Mouse (Mus musculus) forebrain, embryonic 14.5 days (tissue): ENCODE results near the gene Foxo6. TPM values are rescaled to one million over a fixed set of nuclear protein-coding genes. Genes with fewer than 3 reads are reported as not detected.

Source experiments
- ATAC-seq: fragments of 200-750 bp; cut with Nextera tagmentation; 2 replicates; pipeline ENCODE4 v1.8.0; 2017; ENCODE audit warnings: mild to moderate bottlenecking, moderate library complexity
- DNase-seq: peaks from one replicate; pipeline ENCODE4 v3.0.0-alpha.2; 2015; ENCODE audit warnings: low spot score
- H3K27ac ChIP-seq: fragments of 300-500 bp; sonication (generic); 2 replicates; pipeline ENCODE4 v1.5.1; 2014; ENCODE audit warnings: low read depth, mild to moderate bottlenecking, control low read depth, low read length, moderate library complexity
- H3K27me3 ChIP-seq: fragments of 300-500 bp; sonication (generic); replicated peaks from 2 replicates; pipeline ENCODE4 v1.6.1; 2014; ENCODE audit warnings: low read length, control low read depth, mixed read lengths; ENCODE audit not compliant: control insufficient read depth, insufficient read depth
- H3K36me3 ChIP-seq: fragments of 300-500 bp; sonication (generic); 2 replicates; pipeline ENCODE4 v1.6.1; 2014; ENCODE audit warnings: low read length, control low read depth; ENCODE audit not compliant: control insufficient read depth, insufficient read depth
- H3K4me1 ChIP-seq: fragments of 300-500 bp; sonication (generic); 2 replicates; pipeline ENCODE4 v1.6.1; 2014; ENCODE audit warnings: antibody characterized with exemption, low read length, control low read depth; ENCODE audit not compliant: control insufficient read depth, insufficient read depth
- H3K4me2 ChIP-seq: fragments of 300-500 bp; sonication (generic); 2 replicates; pipeline ENCODE4 v1.6.1; 2014; ENCODE audit warnings: mild to moderate bottlenecking, control low read depth, low read length
- H3K4me3 ChIP-seq: fragments of 300-500 bp; sonication (generic); 2 replicates; pipeline ENCODE4 v1.5.1; 2014; ENCODE audit warnings: low read depth, low read length, control low read depth
- H3K9ac ChIP-seq: fragments of 300-500 bp; sonication (generic); 2 replicates; pipeline ENCODE4 v1.6.1; 2014; ENCODE audit warnings: mild to moderate bottlenecking, low read length, control low read depth, moderate library complexity
- H3K9me3 ChIP-seq: fragments of 300-500 bp; sonication (generic); replicated peaks from 2 replicates; pipeline ENCODE4 v1.6.1; 2016; ENCODE audit warnings: low read length, control low read depth, mixed read lengths; ENCODE audit not compliant: control insufficient read depth
- WGBS: fragments of 180-500 bp; shearing (Covaris S2); extraction: QIAGEN DNeasy Blood & Tissue Kit; methylation state at CpG from one replicate; pipeline ENCODE4 v1.1.7; 2014; 5-methylcytosine and 5-hydroxymethylcytosine counted together
- polyA plus RNA-seq: library from polyadenylated mRNA; unstranded; fragments of >200 nt; fragmentation: Nextera tagmentation; extraction: Ambion mirVana; gene quantifications from 2 replicates; pipeline ENCODE4 v1.2.1, GENCODE M21; 2014

The Foxo6 gene
- polyA plus RNA-seq, 1 experiment from 2014 or later, result 6.5 TPM

GRCm38 (mm10) chr4:120248800-120249261 is 38.3 kb downstream of the Foxo6 start:
- Histone ChIP-seq H3K4me1 (peaks cover 71% of the 10 kb centered on the region), H3K4me3 (no peak overlapping the region), H3K27ac (peak overlapping the region; percentile 96), H3K4me2 (peak overlapping the region; percentile 28; the same call in 1 of the 2 replicates), H3K9ac (peak overlapping the region; percentile 30; the same call in 1 of the 2 replicates), H3K9me3 (no peaks in the 10 kb centered on the region), H3K27me3 (no peaks in the 10 kb centered on the region), H3K36me3 (no peaks in the 10 kb centered on the region)
- peak; percentile 96 for DNase-seq
- ATAC-seq, result peak; percentile 66
- WGBS, result 0% methylated on average over 8 of the region's 8 CpGs

- Histone ChIP-seq H3K9me3 (no peaks in the 10 kb centered on the region), H3K4me2 (no peak overlapping the region), H3K4me1 (peaks cover 74% of the 10 kb centered on the region), H3K36me3 (no peaks in the 10 kb centered on the region), H3K9ac (no peak overlapping the region), H3K27me3 (no peaks in the 10 kb centered on the region), H3K4me3 (no peak overlapping the region), H3K27ac (peak overlapping the region; percentile 96)
- ATAC-seq, result no peak
- DNase-seq, result peak; percentile 86
- 21% methylated on average over 5 of the region's 5 CpGs for whole genome bisulfite sequencing
Observed at GRCm38 (mm10) chr4:120247412-120247811, 39.7 kb downstream of the Foxo6 start.

GRCm38 (mm10) chr4:120246086-120246485 is 41.1 kb downstream of the Foxo6 start:
- Histone ChIP-seq H3K27ac (no peak overlapping the region), H3K4me1 (peaks cover 75% of the 10 kb centered on the region), H3K27me3 (no peaks in the 10 kb centered on the region), H3K4me3 (no peak overlapping the region), H3K9ac (no peak overlapping the region), H3K36me3 (no peaks in the 10 kb centered on the region), H3K4me2 (no peak overlapping the region), H3K9me3 (no peaks in the 10 kb centered on the region)
- no peak for DNase-seq
- WGBS, result 89% methylated on average over 6 of the region's 6 CpGs
- no peak for ATAC-seq

DNA sequence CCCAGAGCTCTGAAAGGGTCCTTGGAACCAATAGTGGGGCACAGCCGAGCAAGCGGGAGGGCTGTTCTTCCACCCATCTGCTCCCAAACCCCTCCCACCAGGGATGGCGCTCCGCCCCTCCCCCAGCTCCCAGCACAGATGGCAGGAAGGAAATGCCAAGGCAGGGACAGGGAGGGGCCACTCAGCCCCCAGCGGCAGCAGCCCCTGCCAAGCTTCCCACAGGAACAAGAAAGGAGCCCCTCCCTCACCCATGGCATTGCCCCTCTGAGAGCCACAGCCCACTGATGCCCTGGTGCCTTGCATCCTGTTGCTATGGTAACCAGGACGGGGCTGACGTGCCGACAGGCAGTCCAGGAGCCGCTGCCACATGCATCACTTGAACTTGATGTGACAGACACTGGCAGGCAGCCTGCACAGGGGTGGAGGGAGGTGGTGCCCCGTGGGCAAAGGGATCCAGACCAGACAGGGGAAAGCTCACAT is 44.3 kb downstream of the Foxo6 start:
- H3K9ac ChIP-seq, result 0 out of 2 replicates have a peak overlapping the region, but pooled peaks have one; percentile 18
- H3K36me3 ChIP-seq, result no peaks in the 10 kb centered on the region
- H3K27ac ChIP-seq, result peak overlapping the region; percentile 87
- peak; percentile 91 for ATAC-seq
- H3K27me3 ChIP-seq, result no peaks in the 10 kb centered on the region
- H3K9me3 ChIP-seq, result no peaks in the 10 kb centered on the region
- H3K4me3 ChIP-seq, result no peak overlapping the region
- H3K4me2 ChIP-seq, result peak overlapping the region; percentile 33
- peak; percentile 99 for DNase-seq
- H3K4me1 ChIP-seq, result peaks cover 62% of the 10 kb centered on the region
- 0% methylated on average over 10 of the region's 10 CpGs for WGBS

GRCm38 (mm10) chr4:120241106-120241505 is 46.0 kb downstream of the Foxo6 start:
- ATAC-seq, result no peak
- H3K9me3 ChIP-seq, result no peaks in the 10 kb centered on the region
- no peak overlapping the region for H3K4me3 ChIP-seq
- H3K27me3 ChIP-seq, result no peaks in the 10 kb centered on the region
- 56% methylated on average over 3 of the region's 3 CpGs for WGBS
- peaks cover 54% of the 10 kb centered on the region for H3K4me1 ChIP-seq
- H3K4me2 ChIP-seq, result no peak overlapping the region
- peak overlapping the region; percentile 87 for H3K27ac ChIP-seq
- no peaks in the 10 kb centered on the region for H3K36me3 ChIP-seq
- H3K9ac ChIP-seq, result peak overlapping the region; percentile 36; the same call in 1 of the 2 replicates
- DNase-seq, result no peak

- Histone ChIP-seq H3K27ac (peak overlapping the region; percentile 41; the same call in 1 of the 2 replicates), H3K4me3 (no peak overlapping the region), H3K4me2 (no peak overlapping the region), H3K9me3 (no peaks in the 10 kb centered on the region), H3K9ac (no peak overlapping the region), H3K27me3 (no peaks in the 10 kb centered on the region), H3K4me1 (peaks cover 49% of the 10 kb centered on the region), H3K36me3 (no peaks in the 10 kb centered on the region)
- DNase-seq, result no peak
- no peak for ATAC-seq
- WGBS, result 74% methylated on average over 3 of the region's 3 CpGs
Observed at GRCm38 (mm10) chr4:120239419-120239818, 47.7 kb downstream of the Foxo6 start.

DNA sequence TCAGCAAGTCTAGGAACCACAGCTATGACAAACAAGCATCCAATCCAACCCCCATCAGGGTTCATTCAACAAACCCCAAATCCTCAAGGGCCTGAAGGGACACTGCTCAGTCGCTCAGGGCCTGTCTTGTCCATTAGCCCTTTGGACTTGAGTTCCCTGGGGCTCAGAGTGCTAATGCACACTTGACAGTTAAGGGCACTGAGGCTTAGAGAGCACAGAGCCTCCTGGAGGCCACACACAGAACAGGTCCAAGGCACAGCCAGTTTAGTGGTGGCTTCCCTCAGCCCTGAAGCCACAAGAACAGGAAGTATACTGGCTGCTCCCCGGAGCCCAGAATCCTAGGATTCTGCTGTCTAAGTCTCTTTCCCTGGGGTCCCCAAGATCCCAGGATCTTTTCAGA is 53.9 kb downstream of the Foxo6 start:
- no peak overlapping the region for H3K27ac ChIP-seq
- no peak overlapping the region for H3K4me2 ChIP-seq
- no peak for DNase-seq
- H3K4me3 ChIP-seq, result no peak overlapping the region
- H3K9me3 ChIP-seq, result no peaks in the 10 kb centered on the region
- no peak for ATAC-seq
- no peaks in the 10 kb centered on the region for H3K36me3 ChIP-seq
- WGBS, result 72% methylated on average over 2 of the region's 2 CpGs
- H3K4me1 ChIP-seq, result 0 out of 2 replicates have a peak, but pooled peaks cover 2% of the 10 kb centered on the region
- no peaks in the 10 kb centered on the region for H3K27me3 ChIP-seq
- H3K9ac ChIP-seq, result no peak overlapping the region

DNA sequence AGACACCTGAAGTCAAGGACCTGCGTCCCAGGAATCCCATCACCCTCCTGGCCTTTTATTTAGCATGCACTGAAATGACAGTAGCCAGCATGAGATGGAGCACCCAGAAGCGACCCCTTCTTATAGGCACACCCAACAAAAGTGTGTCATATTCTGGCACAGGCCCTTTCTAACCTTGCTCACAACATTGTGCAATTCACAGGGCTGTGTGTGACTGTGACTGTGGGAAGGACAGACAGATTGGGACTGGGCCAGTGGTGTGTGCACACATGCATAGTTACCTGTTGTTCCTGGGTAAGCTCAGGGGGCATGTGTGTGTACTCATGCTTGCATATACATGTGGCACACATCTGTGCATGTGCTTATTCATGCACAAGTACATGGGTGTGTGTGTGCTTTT is 54.6 kb downstream of the Foxo6 start:
- ATAC-seq, result no peak
- 95% methylated on average over 2 of the region's 2 CpGs for WGBS
- H3K27ac ChIP-seq, result no peak overlapping the region
- H3K4me2 ChIP-seq, result no peak overlapping the region
- H3K9me3 ChIP-seq, result no peaks in the 10 kb centered on the region
- H3K4me3 ChIP-seq, result no peak overlapping the region
- 0 out of 2 replicates have a peak, but pooled peaks cover 2% of the 10 kb centered on the region for H3K4me1 ChIP-seq
- DNase-seq, result no peak
- H3K9ac ChIP-seq, result no peak overlapping the region
- no peaks in the 10 kb centered on the region for H3K36me3 ChIP-seq
- H3K27me3 ChIP-seq, result no peaks in the 10 kb centered on the region

- Histone ChIP-seq H3K9me3 (no peaks in the 10 kb centered on the region), H3K36me3 (no peaks in the 10 kb centered on the region), H3K4me3 (no peak overlapping the region), H3K4me1 (0 out of 2 replicates have a peak, but pooled peaks cover 2% of the 10 kb centered on the region), H3K9ac (no peak overlapping the region), H3K27me3 (no peaks in the 10 kb centered on the region), H3K4me2 (no peak overlapping the region), H3K27ac (no peak overlapping the region)
- ATAC-seq, result no peak
- no peak for DNase-seq
- 83% methylated on average over 4 of the region's 4 CpGs for WGBS
Observed at GRCm38 (mm10) chr4:120231982-120232381, 55.2 kb downstream of the Foxo6 start.
